In the genomic region with DNA sequence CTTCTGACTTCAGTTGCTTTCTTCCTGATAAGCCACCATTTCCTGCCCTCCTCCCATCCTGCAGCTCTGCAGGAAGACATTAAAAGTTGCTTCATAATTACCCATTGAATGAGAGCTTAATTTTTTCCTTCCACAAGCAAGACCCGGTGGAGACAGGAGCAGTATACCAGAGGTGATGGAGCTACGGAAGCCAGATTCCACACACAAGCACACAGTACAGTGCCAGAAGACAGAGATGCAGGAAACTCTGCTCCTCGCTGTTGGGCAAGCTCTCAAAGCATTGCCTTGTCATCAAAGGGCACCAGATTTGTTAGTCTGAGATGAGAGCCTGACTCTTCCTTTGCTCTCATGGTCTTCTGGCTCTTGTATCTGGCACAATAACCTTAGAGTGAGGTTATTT, we compare ENCODE assay signal across 27 mouse cellular contexts.
DNase-seq lines count a peak whose midpoint lies in the region; ATAC-seq and TF ChIP-seq lines count a peak whose summit lies in the region.
"Had no signal": no experiment of that assay in that cellular context is flagged by ENCODE, and none has a peak within 500 bp of the region (broad histone marks: within the 10 kb centered on the region; RNA-seq: fewer than 3 reads in every experiment).

No protein-coding gene starts in this region.

- 53% methylated on average over 3 of the region's 3 CpGs for WGBS in kidney, embryonic 14.5 days
- WGBS in lung, embryonic 14.5 days = 45% methylated on average over 3 of the region's 3 CpGs

- no peaks in the 10 kb centered on the region for H3K27me3 ChIP-seq in kidney, embryonic 14.5 days (ENCODE audit: control insufficient read depth, insufficient read depth, low read length)
- H3K27me3 ChIP-seq in lung, embryonic 14.5 days (ENCODE audit: insufficient read depth, low read length) = no peaks in the 10 kb centered on the region
- H3K27me3 ChIP-seq: CH12.LX; embryonic facial prominence, embryonic 13.5 days; forebrain, embryonic 13.5 days; hindbrain, embryonic 15.5 days; limb, embryonic 13.5 days; liver, embryonic 13.5 days; midbrain, embryonic 13.5 days had no signal

- H3K4me1 ChIP-seq in kidney, embryonic 14.5 days (ENCODE audit: control insufficient read depth, insufficient read depth, low read length) = no peaks in the 10 kb centered on the region
- no peaks in the 10 kb centered on the region for H3K4me1 ChIP-seq in lung, embryonic 14.5 days (ENCODE audit: insufficient read depth)
- H3K4me1 ChIP-seq: embryonic facial prominence, embryonic 13.5 days; liver, embryonic 13.5 days had no signal

- no peak overlapping the region for H3K4me2 ChIP-seq in kidney, embryonic 14.5 days (replicated peaks; ENCODE audit: low read depth, low read length)
- H3K4me2 ChIP-seq in lung, embryonic 14.5 days = no peak overlapping the region
- H3K4me2 ChIP-seq: embryonic facial prominence, embryonic 13.5 days; forebrain, embryonic 13.5 days; hindbrain, embryonic 15.5 days; limb, embryonic 13.5 days; liver, embryonic 13.5 days; midbrain, embryonic 13.5 days had no signal

- no peak for TF ChIP-seq CTCF in lung, embryonic 14.5 days (IDR thresholded peaks at IDR 0.05; ENCODE audit: low read depth)

- no peak overlapping the region for H3K9ac ChIP-seq in kidney, embryonic 14.5 days (ENCODE audit: low read depth, low read length)
- no peak overlapping the region for H3K9ac ChIP-seq in lung, embryonic 14.5 days
- H3K9ac ChIP-seq: embryonic facial prominence, embryonic 13.5 days; forebrain, embryonic 13.5 days; hindbrain, embryonic 15.5 days; limb, embryonic 13.5 days; liver, embryonic 13.5 days; midbrain, embryonic 13.5 days had no signal

- peak; percentile 4 for DNase-seq in heart, adult 8-10 months (ENCODE audit: low spot score)
- DNase-seq in heart, postnatal 36 days = no peak
- DNase-seq in kidney, adult 9 months = peak; percentile 3
- peak; percentile 33 for DNase-seq in lung, embryonic 14.5 days
- DNase-seq in lung, postnatal 10 days = no peak
- DNase-seq in forelimb bud, embryonic 11.5 days (ENCODE audit: low read depth, low spot score) = peak; percentile 1
- DNase-seq: B cell, adult 2 months; cerebellum, adult 2 months; cerebellum, postnatal 25 days; embryo, embryonic 11 days; kidney, postnatal 36 days; liver, embryonic 13.5 days; lung, postnatal 14 days; right cerebral cortex, postnatal 14 days; thymus, adult 2 months; thymus, postnatal 4 days had no signal

- no peak overlapping the region for H3K27ac ChIP-seq in kidney, embryonic 14.5 days (ENCODE audit: low read depth, low read length)
- H3K27ac ChIP-seq in lung, embryonic 14.5 days (ENCODE audit: low read depth) = no peak overlapping the region
- H3K27ac ChIP-seq: embryonic facial prominence, embryonic 13.5 days; forebrain, embryonic 13.5 days; hindbrain, embryonic 15.5 days; limb, embryonic 13.5 days; liver, embryonic 13.5 days; midbrain, embryonic 13.5 days; stomach, postnatal 0 days had no signal

- intact Hi-C loops in heart, postnatal 36 days (cut with DNase I) = no loop called here

- H3K4me3 ChIP-seq in kidney, embryonic 14.5 days (ENCODE audit: low read length) = no peak overlapping the region
- no peak overlapping the region for H3K4me3 ChIP-seq in lung, embryonic 14.5 days (ENCODE audit: low read depth, low read length)
- H3K4me3 ChIP-seq: embryonic facial prominence, embryonic 13.5 days; erythroblast, embryonic 14.5 days; forebrain, embryonic 13.5 days; hindbrain, embryonic 15.5 days; limb, embryonic 13.5 days; liver, embryonic 13.5 days; midbrain, embryonic 13.5 days had no signal

- H3K36me3 ChIP-seq in kidney, embryonic 14.5 days (ENCODE audit: control insufficient read depth, insufficient read depth, low read length) = no peaks in the 10 kb centered on the region
- no peaks in the 10 kb centered on the region for H3K36me3 ChIP-seq in lung, embryonic 14.5 days (ENCODE audit: insufficient read depth)
- H3K36me3 ChIP-seq: embryonic facial prominence, embryonic 13.5 days; G1E; hindbrain, embryonic 15.5 days; limb, embryonic 13.5 days; liver, embryonic 13.5 days; midbrain, embryonic 13.5 days had no signal

- H3K9me3 ChIP-seq in kidney, embryonic 14.5 days (ENCODE audit: control insufficient read depth, low read length) = no peaks in the 10 kb centered on the region
- H3K9me3 ChIP-seq in lung, embryonic 14.5 days (ENCODE audit: low read depth, low read length) = no peaks in the 10 kb centered on the region
- H3K9me3 ChIP-seq: embryonic facial prominence, embryonic 13.5 days; forebrain, embryonic 13.5 days; G1E; hindbrain, embryonic 15.5 days; limb, embryonic 13.5 days; liver, embryonic 13.5 days; midbrain, embryonic 13.5 days had no signal

- ATAC-seq in kidney, embryonic 14.5 days (ENCODE audit: low FRiP score, low TSS enrichment) = no peak
- ATAC-seq in lung, embryonic 14.5 days (ENCODE audit: insufficient read depth) = peak; percentile 31; the same call in 1 of the 2 replicates
- ATAC-seq: forebrain, embryonic 13.5 days; midbrain, embryonic 13.5 days; Patski had no signal

Comparison
In these comparisons a context has a peak if more than half of its experiments do, and no peak if none do; other contexts are left out.
1. DNase-seq: peak in heart, adult 8-10 months (single experiment), kidney, adult 9 months (single experiment), lung, embryonic 14.5 days (single experiment) and forelimb bud, embryonic 11.5 days (single experiment); none in heart, postnatal 36 days (0 of 2) and lung, postnatal 10 days (single experiment).